Comparison of ENCODE assay signal across 26 mouse cellular contexts in the genomic region with DNA sequence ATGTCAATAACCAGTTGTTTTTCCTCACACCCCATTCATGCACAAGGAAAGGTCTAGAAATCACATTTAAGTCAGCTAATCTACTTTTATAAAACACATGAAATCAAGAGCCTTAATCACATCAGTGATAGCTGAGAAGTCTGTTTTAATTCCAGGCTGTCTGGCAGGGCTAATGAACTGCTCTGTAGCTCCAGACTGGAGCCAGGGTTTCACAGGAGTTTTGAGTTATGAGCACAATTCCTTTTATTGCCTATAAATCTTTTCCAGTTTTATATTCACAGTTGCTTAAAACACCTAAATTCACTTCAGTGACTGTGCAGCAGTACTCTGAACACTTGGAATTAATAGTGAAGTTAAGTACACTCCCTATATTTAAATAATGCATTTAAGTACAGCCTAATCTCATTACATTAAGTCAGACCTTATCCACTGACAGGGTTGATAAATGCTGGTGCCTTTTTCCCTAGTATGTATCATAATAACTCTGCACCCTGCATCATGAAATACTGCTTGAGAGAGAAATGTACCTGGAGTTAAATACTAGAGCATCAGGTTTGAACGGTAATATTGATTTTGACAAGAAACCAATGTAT.
DNase-seq lines count a peak whose midpoint lies in the region; ATAC-seq lines count a peak whose summit lies in the region.
"Had no signal": no experiment of that assay in that cellular context is flagged by ENCODE, and none has a peak within 500 bp of the region (broad histone marks: within the 10 kb centered on the region; RNA-seq: fewer than 3 reads in every experiment).

No protein-coding gene starts in this region.

- no peak overlapping the region for H3K4me2 ChIP-seq in kidney, embryonic 15.5 days
- no peak overlapping the region for H3K4me2 ChIP-seq in neural tube, embryonic 11.5 days (ENCODE audit: low read depth)
- H3K4me2 ChIP-seq in neural tube, embryonic 12.5 days (replicated peaks): no peak overlapping the region
- H3K4me2 ChIP-seq: forebrain, embryonic 13.5 days; midbrain, embryonic 15.5 days had no signal

- ATAC-seq in kidney, embryonic 15.5 days (replicated peaks; ENCODE audit: low FRiP score): peak; percentile 85
- 0 out of 2 replicates have a peak, but pooled peaks have one; percentile 24 for ATAC-seq in neural tube, embryonic 11.5 days (ENCODE audit: insufficient read depth, low FRiP score, low TSS enrichment)
- ATAC-seq in neural tube, embryonic 12.5 days (ENCODE audit: low FRiP score, low read depth): peak; percentile 68
- ATAC-seq: forebrain, embryonic 13.5 days; inflammation-experienced regulatory T-cells, adult 6 months; midbrain, embryonic 15.5 days had no signal

- H3K27me3 ChIP-seq in kidney, embryonic 15.5 days: no peaks in the 10 kb centered on the region
- H3K27me3 ChIP-seq in neural tube, embryonic 11.5 days (ENCODE audit: control insufficient read depth, insufficient read depth, low read length): no peaks in the 10 kb centered on the region
- H3K27me3 ChIP-seq in neural tube, embryonic 12.5 days (replicated peaks): no peaks in the 10 kb centered on the region
- H3K27me3 ChIP-seq: forebrain, embryonic 13.5 days; midbrain, embryonic 15.5 days had no signal

- 51% methylated on average over 1 of the region's 1 CpGs for WGBS in kidney, embryonic 15.5 days
- 86% methylated on average over 1 of the region's 1 CpGs for WGBS in neural tube, embryonic 11.5 days
- 85% methylated on average over 1 of the region's 1 CpGs for WGBS in neural tube, embryonic 12.5 days

- H3K4me1 ChIP-seq in kidney, embryonic 15.5 days: no peaks in the 10 kb centered on the region
- no peaks in the 10 kb centered on the region for H3K4me1 ChIP-seq in neural tube, embryonic 11.5 days (ENCODE audit: control insufficient read depth, insufficient read depth, low read length)
- H3K4me1 ChIP-seq in neural tube, embryonic 12.5 days: no peaks in the 10 kb centered on the region
- H3K4me1 ChIP-seq: forebrain, embryonic 13.5 days; heart, embryonic 10.5 days; midbrain, embryonic 15.5 days had no signal

- H3K9me3 ChIP-seq in kidney, embryonic 15.5 days (replicated peaks): no peaks in the 10 kb centered on the region
- H3K9me3 ChIP-seq in neural tube, embryonic 11.5 days (ENCODE audit: control insufficient read depth, low read length): no peaks in the 10 kb centered on the region
- H3K9me3 ChIP-seq in neural tube, embryonic 12.5 days: no peaks in the 10 kb centered on the region
- H3K9me3 ChIP-seq: forebrain, embryonic 13.5 days; heart, embryonic 10.5 days; midbrain, embryonic 15.5 days had no signal

- no peak overlapping the region for H3K9ac ChIP-seq in kidney, embryonic 15.5 days
- no peak overlapping the region for H3K9ac ChIP-seq in neural tube, embryonic 11.5 days (ENCODE audit: low read length)
- no peak overlapping the region for H3K9ac ChIP-seq in neural tube, embryonic 12.5 days
- H3K9ac ChIP-seq: forebrain, embryonic 13.5 days; liver, embryonic 14.5 days; midbrain, embryonic 15.5 days had no signal

- H3K4me3 ChIP-seq in kidney, embryonic 15.5 days (replicated peaks): no peak overlapping the region
- no peak overlapping the region for H3K4me3 ChIP-seq in neural tube, embryonic 11.5 days (ENCODE audit: low read depth, low read length)
- H3K4me3 ChIP-seq in neural tube, embryonic 12.5 days: no peak overlapping the region
- H3K4me3 ChIP-seq: forebrain, embryonic 13.5 days; heart, embryonic 10.5 days; midbrain, embryonic 15.5 days had no signal

- DNase-seq in kidney, adult 18-20 months: no peak
- no peak for DNase-seq in neural tube, embryonic 11.5 days (ENCODE audit: low spot score)
- no peak for DNase-seq in neural tube, embryonic 10.5 days (ENCODE audit: extremely low spot score, low spot score)
- peak; percentile 1 for DNase-seq in retina, postnatal 1 day
- no peak for DNase-seq in urinary bladder, postnatal 4 days (ENCODE audit: low spot score in 2 of 2)
- no peak for DNase-seq in heart, postnatal 10 days
- DNase-seq: adrenal gland, adult 8-10 months; B cell, adult 2 months; cerebellum, adult 2 months; cerebellum, postnatal 25 days; gastrocnemius, postnatal 25 days; heart, adult 11 months; heart, postnatal 4 days; kidney, adult 11 months; kidney, postnatal 4 days; liver; lung, adult 2 months; lung, postnatal 10 days had no signal

- no peaks in the 10 kb centered on the region for H3K36me3 ChIP-seq in kidney, embryonic 15.5 days
- H3K36me3 ChIP-seq in neural tube, embryonic 11.5 days (ENCODE audit: control insufficient read depth, insufficient read depth, low read length): no peaks in the 10 kb centered on the region
- no peaks in the 10 kb centered on the region for H3K36me3 ChIP-seq in neural tube, embryonic 12.5 days
- H3K36me3 ChIP-seq: heart, embryonic 10.5 days; midbrain, embryonic 15.5 days had no signal

- peak overlapping the region; percentile 37; the same call in 1 of the 2 replicates for H3K27ac ChIP-seq in kidney, embryonic 15.5 days
- no peak overlapping the region for H3K27ac ChIP-seq in neural tube, embryonic 11.5 days (ENCODE audit: low read depth, low read length)
- H3K27ac ChIP-seq in neural tube, embryonic 12.5 days: no peak overlapping the region
- H3K27ac ChIP-seq: forebrain, embryonic 13.5 days; heart, embryonic 10.5 days; liver, embryonic 14.5 days; macrophage; midbrain, embryonic 15.5 days had no signal

- intact Hi-C loops in heart, postnatal 10 days (cut with DNase I): no loop called here

Comparison
In these comparisons a context has a peak if more than half of its experiments do, and no peak if none do; other contexts are left out.
1. ATAC-seq: peak in every context shown above with its lines; median percentile 85 in kidney, embryonic 15.5 days; 68 in neural tube, embryonic 12.5 days; 24 in neural tube, embryonic 11.5 days.